Mouse (Mus musculus) T-cell, adult 66 days (primary cell): ENCODE measurements around the gene Speer4a. TPM values are rescaled to one million over a fixed set of nuclear protein-coding genes. Genes with fewer than 3 reads are reported as not detected.

Source experiments
- total RNA-seq, 2 experiments: library from RNA; stranded (reverse); gene quantifications; 3 replicates in 1 of 2; 4 replicates in 1 of 2; pipeline ENCODE4 v1.2.4; 2023

Speer4a gene
- total RNA-seq = not detected

DNA sequence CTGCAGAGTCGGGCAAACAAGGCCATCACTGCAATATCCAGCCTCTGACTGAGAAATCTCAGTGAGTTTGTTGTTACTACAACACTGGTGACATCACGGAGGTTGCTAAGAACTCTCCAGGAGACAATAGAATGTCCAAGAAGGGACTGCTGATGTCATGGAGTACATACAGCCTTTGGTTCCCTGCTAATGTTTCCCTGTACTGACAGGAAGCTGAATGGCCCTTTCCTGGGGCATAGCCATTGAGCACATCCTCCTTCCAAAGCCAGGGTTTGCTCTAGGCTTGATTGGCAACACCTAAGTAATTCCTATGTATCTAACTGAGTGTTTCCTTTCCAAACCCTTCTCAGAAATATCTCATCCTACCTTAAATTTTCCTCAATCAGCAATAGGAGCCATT is at the start of gene Speer4a:
Gene Speer4a, minus strand, starts transcription at position 101 of the 400 bp plus-strand sequence.

GRCm38 (mm10) chr5:26058481-26058880 is 19.1 kb upstream of the Speer4a start, which contains the start of gene Gm7347:
TSS of gene Gm7347 (minus strand) at chr5:26058581.

DNA sequence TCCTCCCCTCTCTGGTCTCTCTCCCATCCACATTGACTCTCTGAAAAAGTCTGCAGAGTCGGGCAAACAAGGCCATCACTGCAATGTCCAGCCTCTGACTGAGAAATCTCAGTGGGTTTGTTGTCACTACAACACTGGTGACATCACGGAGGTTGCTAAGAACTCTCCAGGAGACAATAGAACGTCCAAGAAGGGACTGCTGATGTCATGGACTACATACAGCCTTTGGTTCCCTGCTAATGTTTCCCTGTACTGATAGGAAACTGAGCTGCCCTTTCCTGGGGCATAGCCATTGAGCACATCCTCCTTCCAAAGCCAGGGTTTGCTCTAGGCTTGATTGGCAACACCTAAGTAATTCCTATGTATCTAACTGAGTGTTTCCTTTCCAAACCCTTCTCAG is 16.5 kb downstream of the Speer4a start, which contains the start of gene Gm5862:
Gene Gm5862, minus strand, starts transcription at position 101 of the 400 bp plus-strand sequence.

DNA sequence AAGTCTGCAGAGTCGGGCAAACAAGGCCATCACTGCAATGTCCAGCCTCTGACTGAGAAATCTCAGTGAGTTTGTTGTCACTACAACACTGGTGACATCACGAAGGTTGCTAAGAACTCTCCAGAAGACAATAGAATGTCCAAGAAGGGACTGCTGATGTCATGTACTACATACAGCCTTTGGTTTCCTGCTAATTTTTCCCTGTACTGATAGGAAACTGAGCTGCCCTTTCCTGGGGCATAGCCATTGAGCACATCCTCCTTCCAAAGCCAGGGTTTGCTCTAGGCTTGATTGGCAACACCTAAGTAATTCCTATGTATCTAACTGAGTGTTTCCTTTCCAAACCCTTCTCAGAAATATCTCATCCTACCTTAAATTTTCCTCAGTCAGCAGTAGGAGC is 34.7 kb downstream of the Speer4a start, which contains the start of gene Gm1979:
Gene Gm1979, minus strand, starts transcription at position 101 of the 400 bp plus-strand sequence.

DNA sequence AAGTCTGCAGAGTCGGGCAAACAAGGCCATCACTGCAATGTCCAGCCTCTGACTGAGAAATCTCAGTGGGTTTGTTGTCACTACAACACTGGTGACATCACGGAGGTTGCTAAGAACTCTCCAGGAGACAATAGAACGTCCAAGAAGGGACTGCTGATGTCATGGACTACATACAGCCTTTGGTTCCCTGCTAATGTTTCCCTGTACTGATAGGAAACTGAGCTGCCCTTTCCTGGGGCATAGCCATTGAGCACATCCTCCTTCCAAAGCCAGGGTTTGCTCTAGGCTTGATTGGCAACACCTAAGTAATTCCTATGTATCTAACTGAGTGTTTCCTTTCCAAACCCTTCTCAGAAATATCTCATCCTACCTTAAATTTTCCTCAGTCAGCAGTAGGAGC is 50.8 kb downstream of the Speer4a start, which contains the start of gene Gm21698:
Gene Gm21698, minus strand, starts transcription at position 101 of the 400 bp plus-strand sequence.

Other genes with a start within 250 kb of the Speer4a start
- gene Gm21663, start 97.2 kb downstream of the Speer4a start, total RNA-seq = not detected
- gene Gm21671, start 85.1 kb downstream of the Speer4a start, total RNA-seq = not detected
- not detected for gene Gm21680, start 66.9 kb downstream of the Speer4a start, total RNA-seq
- not detected for gene Gm21698, start 50.9 kb downstream of the Speer4a start, total RNA-seq
- not detected for gene Gm1979, start 34.8 kb downstream of the Speer4a start, total RNA-seq
- not detected for gene Gm5862, start 16.6 kb downstream of the Speer4a start, total RNA-seq
- gene Gm7347, start 19.0 kb upstream of the Speer4a start, total RNA-seq = not detected
- not detected for gene Gm10471, start 49.7 kb upstream of the Speer4a start, total RNA-seq
- gene 5031410I06Rik, start 65.8 kb upstream of the Speer4a start, total RNA-seq = not detected
- gene Gm10220, start 81.9 kb upstream of the Speer4a start, total RNA-seq = not detected
- gene Gm7361, start 218.1 kb upstream of the Speer4a start, total RNA-seq = not detected